Mouse (Mus musculus) forebrain, embryonic 11.5 days (tissue): ENCODE data around the gene Egflam. TPM values are rescaled to one million over a fixed set of nuclear protein-coding genes. Genes with fewer than 3 reads are reported as not detected.

Experiments used
- ATAC-seq: fragments of 200-750 bp; cut with Nextera tagmentation; replicated peaks from 2 replicates; pipeline ENCODE4 v1.8.0; 2017; ENCODE audit warnings: moderate TSS enrichment; ENCODE audit not compliant: low FRiP score
- DNase-seq: peaks from one replicate; pipeline ENCODE4 v3.0.0-alpha.2; 2017; ENCODE audit warnings: low spot score
- H3K27ac ChIP-seq: fragments of 300-500 bp; sonication (generic); 2 replicates; pipeline ENCODE4 v1.5.1; 2014; ENCODE audit warnings: low read depth, low read length
- H3K27me3 ChIP-seq: fragments of 300-500 bp; sonication (generic); 2 replicates; pipeline ENCODE4 v1.6.1; 2014; ENCODE audit warnings: mild to moderate bottlenecking, low read length, mixed read lengths; ENCODE audit not compliant: control insufficient read depth, insufficient read depth
- H3K36me3 ChIP-seq: fragments of 300-500 bp; sonication (generic); 2 replicates; pipeline ENCODE4 v1.6.1; 2014; ENCODE audit warnings: mild to moderate bottlenecking, low read length, moderate library complexity, mixed read lengths; ENCODE audit not compliant: control insufficient read depth, insufficient read depth
- H3K4me1 ChIP-seq: fragments of 300-500 bp; sonication (generic); replicated peaks from 2 replicates; pipeline ENCODE4 v1.6.1; 2014; ENCODE audit warnings: low read length, mixed read lengths; ENCODE audit not compliant: control insufficient read depth, insufficient read depth
- H3K4me2 ChIP-seq: fragments of 300-500 bp; sonication (generic); 2 replicates; pipeline ENCODE4 v1.6.1; 2014; ENCODE audit warnings: low read depth, mild to moderate bottlenecking, low read length, moderate library complexity, mixed read lengths; ENCODE audit not compliant: severe bottlenecking
- H3K4me3 ChIP-seq: fragments of 300-500 bp; sonication (generic); 2 replicates; pipeline ENCODE4 v1.5.1; 2014; ENCODE audit warnings: low read depth, low read length
- H3K9ac ChIP-seq: fragments of 300-500 bp; sonication (generic); 2 replicates; pipeline ENCODE4 v1.6.1; 2014; ENCODE audit warnings: low read length
- H3K9me3 ChIP-seq: fragments of 300-500 bp; sonication (generic); 2 replicates; pipeline ENCODE4 v1.6.1; 2016; ENCODE audit warnings: low read length, mixed read lengths; ENCODE audit not compliant: control insufficient read depth
- WGBS: fragments of 180-500 bp; shearing (Covaris S2); extraction: QIAGEN DNeasy Blood & Tissue Kit; methylation state at CpG from one replicate; pipeline ENCODE4 v1.1.7; 2014; 5-methylcytosine and 5-hydroxymethylcytosine counted together
- polyA plus RNA-seq: library from polyadenylated mRNA; unstranded; fragments of >200 nt; fragmentation: Nextera tagmentation; extraction: Ambion mirVana; gene quantifications from 2 replicates; pipeline ENCODE4 v1.2.1, GENCODE M21; 2014

Egflam gene
- polyA plus RNA-seq, 1 experiment from 2014 or later, result 7.7 TPM

GRCm38 (mm10) chr15:7315539-7315938 lies 82.7 kb downstream of the Egflam start:
- no peak for ATAC-seq
- no peak for DNase-seq
- Histone ChIP-seq H3K4me1 (no peaks in the 10 kb centered on the region), H3K27ac (no peak overlapping the region), H3K9me3 (no peaks in the 10 kb centered on the region), H3K36me3 (no peaks in the 10 kb centered on the region), H3K9ac (no peak overlapping the region), H3K4me2 (no peak overlapping the region), H3K27me3 (no peaks in the 10 kb centered on the region), H3K4me3 (no peak overlapping the region)
- WGBS, result 87% methylated on average over 9 of the region's 9 CpGs

- no peak for ATAC-seq
- no peaks in the 10 kb centered on the region for H3K36me3 ChIP-seq
- no peaks in the 10 kb centered on the region for H3K4me1 ChIP-seq
- WGBS, result 82% methylated on average over 4 of the region's 4 CpGs
- no peak for DNase-seq
- no peak overlapping the region for H3K27ac ChIP-seq
- no peak overlapping the region for H3K4me2 ChIP-seq
- H3K9ac ChIP-seq, result no peak overlapping the region
- H3K4me3 ChIP-seq, result no peak overlapping the region
- no peaks in the 10 kb centered on the region for H3K9me3 ChIP-seq
- H3K27me3 ChIP-seq, result no peaks in the 10 kb centered on the region
These were observed 89.5 kb downstream of the Egflam start for GRCm38 (mm10) chr15:7308711-7309110.

GRCm38 (mm10) chr15:7299892-7300291 lies 98.3 kb downstream of the Egflam start:
- no peak for ATAC-seq
- no peak overlapping the region for H3K4me3 ChIP-seq

GRCm38 (mm10) chr15:7295199-7295598 lies 103.0 kb downstream of the Egflam start:
- no peak for DNase-seq
- 93% methylated on average over 1 of the region's 1 CpGs for WGBS
- no peak for ATAC-seq
- Histone ChIP-seq H3K9ac (no peak overlapping the region), H3K27me3 (no peaks in the 10 kb centered on the region), H3K4me1 (no peaks in the 10 kb centered on the region), H3K27ac (no peak overlapping the region), H3K4me3 (no peak overlapping the region), H3K4me2 (no peak overlapping the region), H3K9me3 (no peaks in the 10 kb centered on the region), H3K36me3 (no peaks in the 10 kb centered on the region)

More at GRCm38 (mm10) chr15:7299892-7300291, 98.3 kb downstream of the Egflam start:
- Histone ChIP-seq H3K9me3 (no peaks in the 10 kb centered on the region), H3K9ac (no peak overlapping the region), H3K4me1 (no peaks in the 10 kb centered on the region), H3K27me3 (no peaks in the 10 kb centered on the region), H3K27ac (no peak overlapping the region), H3K4me2 (no peak overlapping the region), H3K36me3 (no peaks in the 10 kb centered on the region)
- 87% methylated on average over 1 of the region's 1 CpGs for WGBS
- no peak for DNase-seq

- no peak overlapping the region for H3K4me3 ChIP-seq
- no peak for ATAC-seq
- no peaks in the 10 kb centered on the region for H3K9me3 ChIP-seq
- H3K4me2 ChIP-seq, result no peak overlapping the region
- no peak overlapping the region for H3K9ac ChIP-seq
- no peaks in the 10 kb centered on the region for H3K27me3 ChIP-seq
- no peak for DNase-seq
- H3K4me1 ChIP-seq, result no peaks in the 10 kb centered on the region
- H3K36me3 ChIP-seq, result no peaks in the 10 kb centered on the region
- H3K27ac ChIP-seq, result no peak overlapping the region
These were observed 105.3 kb downstream of the Egflam start for GRCm38 (mm10) chr15:7292854-7293253.

- 91% methylated on average over 4 of the region's 4 CpGs for WGBS
These were observed 108.2 kb downstream of the Egflam start for GRCm38 (mm10) chr15:7290003-7290402.

GRCm38 (mm10) chr15:7289516-7289915 lies 108.7 kb downstream of the Egflam start:
- H3K4me1 ChIP-seq, result no peaks in the 10 kb centered on the region
- H3K27ac ChIP-seq, result no peak overlapping the region
- DNase-seq, result no peak
- no peaks in the 10 kb centered on the region for H3K9me3 ChIP-seq
- ATAC-seq, result no peak
- H3K4me3 ChIP-seq, result no peak overlapping the region
- no peaks in the 10 kb centered on the region for H3K27me3 ChIP-seq
- WGBS, result 72% methylated on average over 14 of the region's 14 CpGs
- no peak overlapping the region for H3K9ac ChIP-seq
- no peaks in the 10 kb centered on the region for H3K36me3 ChIP-seq
- no peak overlapping the region for H3K4me2 ChIP-seq

More at GRCm38 (mm10) chr15:7290003-7290402, 108.2 kb downstream of the Egflam start:
- H3K4me3 ChIP-seq, result no peak overlapping the region
- no peaks in the 10 kb centered on the region for H3K27me3 ChIP-seq
- H3K4me2 ChIP-seq, result no peak overlapping the region
- no peak for ATAC-seq
- no peak overlapping the region for H3K27ac ChIP-seq
- no peak overlapping the region for H3K9ac ChIP-seq
- no peak for DNase-seq
- no peaks in the 10 kb centered on the region for H3K4me1 ChIP-seq
- H3K9me3 ChIP-seq, result no peaks in the 10 kb centered on the region
- no peaks in the 10 kb centered on the region for H3K36me3 ChIP-seq

- H3K9ac ChIP-seq, result no peak overlapping the region
- H3K27me3 ChIP-seq, result no peaks in the 10 kb centered on the region
- no peak overlapping the region for H3K27ac ChIP-seq
- no peaks in the 10 kb centered on the region for H3K9me3 ChIP-seq
- WGBS, result 50% methylated on average over 4 of the region's 4 CpGs
- DNase-seq (no peak), ATAC-seq (no peak)
- H3K4me2 ChIP-seq, result no peak overlapping the region
- no peaks in the 10 kb centered on the region for H3K4me1 ChIP-seq
- H3K4me3 ChIP-seq, result no peak overlapping the region
- H3K36me3 ChIP-seq, result no peaks in the 10 kb centered on the region
These were observed 109.3 kb downstream of the Egflam start for GRCm38 (mm10) chr15:7288841-7289424.

- no peaks in the 10 kb centered on the region for H3K36me3 ChIP-seq
- H3K9ac ChIP-seq, result no peak overlapping the region
- no peaks in the 10 kb centered on the region for H3K27me3 ChIP-seq
- DNase-seq (no peak), ATAC-seq (no peak)
- 82% methylated on average over 3 of the region's 3 CpGs for WGBS
- no peak overlapping the region for H3K4me2 ChIP-seq
- no peaks in the 10 kb centered on the region for H3K4me1 ChIP-seq
- H3K27ac ChIP-seq, result no peak overlapping the region
- H3K4me3 ChIP-seq, result no peak overlapping the region
- H3K9me3 ChIP-seq, result no peaks in the 10 kb centered on the region
These were observed 110.3 kb downstream of the Egflam start for GRCm38 (mm10) chr15:7287911-7288310.
